Mouse (Mus musculus) kidney, postnatal 10 days (tissue): ENCODE measurements at regions not wholly inside any gene's neighbourhood (a gene's known extent, or its start where the extent isn't known, plus 50 kb on each side); places are given as distances from the start of the nearest gene placed in this dataset.

ENCODE experiments used
- DNase-seq: peaks from one replicate; pipeline ENCODE4 v3.0.0; 2021; ENCODE audit warnings: mixed read lengths

DNA sequence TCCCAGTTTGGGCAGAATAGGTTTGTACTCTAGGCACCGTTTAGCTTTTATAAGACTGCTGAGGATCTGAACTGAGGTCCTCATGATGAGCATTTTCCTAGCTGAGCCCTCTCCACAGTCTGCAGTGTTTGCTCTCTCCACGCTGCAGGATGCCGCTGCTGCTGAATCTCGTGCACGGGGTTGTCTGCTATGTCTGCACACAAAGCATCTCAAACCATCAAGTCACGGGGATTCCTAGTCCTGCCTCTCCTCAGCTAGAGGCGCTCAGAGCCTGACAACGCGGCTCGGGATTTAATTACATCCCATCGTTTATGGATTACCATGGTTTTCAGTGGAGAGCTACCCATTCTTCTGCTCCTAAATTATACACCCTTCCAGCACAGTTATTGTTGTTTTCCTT lies 175.6 kb downstream of the Rnf144b start:
- DNase-seq: no peak

DNA sequence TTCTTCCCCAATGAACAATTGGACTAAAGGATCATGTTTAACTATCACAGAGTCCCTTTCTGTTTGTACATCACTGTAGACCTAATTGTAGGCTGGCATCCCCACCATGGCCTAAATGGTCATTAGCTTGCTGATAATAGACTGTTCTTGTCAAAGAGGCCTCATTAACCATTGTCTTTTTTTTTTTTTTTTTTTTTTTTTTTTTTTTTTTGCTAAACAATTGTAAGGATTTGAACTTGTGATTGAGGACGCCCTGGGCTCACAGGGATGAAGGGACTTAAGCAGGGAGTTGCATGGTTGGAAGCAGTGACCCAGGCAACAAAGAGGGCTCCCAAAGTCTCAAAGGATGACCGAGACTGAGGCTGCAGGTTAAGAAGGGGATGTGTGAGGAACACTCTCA lies 178.0 kb downstream of the Rnf144b start:
- no peak for DNase-seq

DNA sequence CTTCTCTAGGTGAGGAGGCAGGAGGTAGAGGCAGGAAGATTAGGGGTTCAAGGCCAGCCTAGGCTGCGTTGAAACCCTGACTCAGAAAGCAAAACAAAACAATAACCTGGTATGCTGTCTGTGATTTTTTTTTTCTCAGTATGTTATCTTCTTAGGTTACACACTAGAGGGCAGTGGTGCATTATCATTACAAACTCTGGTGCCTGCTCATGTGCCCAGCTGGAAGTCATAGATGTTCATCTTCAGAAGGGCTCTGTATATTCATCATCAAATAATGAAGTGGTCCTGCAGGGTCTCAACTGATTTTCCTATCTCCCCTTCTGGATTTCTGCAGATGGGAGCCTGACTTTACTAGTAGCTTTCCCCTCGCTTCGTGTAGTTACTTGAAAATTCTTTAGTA lies 178.6 kb downstream of the Rnf144b start:
- DNase-seq: peak; percentile 15

DNA sequence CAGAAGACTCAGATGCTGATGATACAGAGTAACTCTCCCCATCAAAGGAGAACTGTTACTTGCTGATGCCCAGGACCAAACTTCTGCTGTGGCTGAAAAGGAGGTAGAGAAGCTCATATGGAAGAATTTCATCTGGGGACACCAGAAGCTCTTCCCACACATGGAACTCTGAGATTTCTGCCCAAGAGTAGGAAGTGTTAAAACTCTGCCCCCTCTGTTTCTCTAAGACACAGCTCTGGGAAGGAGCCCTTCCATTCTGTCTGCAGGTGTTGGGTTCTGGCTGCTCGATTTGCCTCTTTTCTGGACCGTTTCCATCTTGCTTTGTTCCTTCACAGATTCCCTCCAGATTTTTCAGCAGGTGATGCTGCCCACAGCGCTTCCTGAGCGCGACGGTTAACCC lies 187.0 kb downstream of the Rnf144b start:
- no peak for DNase-seq

DNA sequence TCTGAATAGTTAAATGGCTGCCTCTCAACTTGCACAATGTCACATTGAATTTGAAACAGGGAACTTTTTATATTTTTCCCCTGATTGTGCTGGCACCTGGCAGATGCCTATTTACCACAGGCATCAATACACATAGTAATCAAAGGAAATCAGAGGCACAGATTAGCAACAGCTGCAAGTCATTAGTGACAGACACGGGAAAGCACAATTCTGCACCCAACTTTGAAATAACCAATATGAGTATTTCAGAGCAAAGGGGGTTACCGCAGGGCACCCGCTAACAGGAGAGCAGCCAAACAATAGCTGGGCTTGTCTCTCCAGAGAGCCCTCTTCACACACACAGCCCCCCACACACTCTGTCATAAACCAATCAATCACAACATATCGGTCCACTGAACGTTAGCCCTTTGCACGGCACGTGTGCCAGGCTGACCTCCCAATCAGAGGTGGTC lies 188.3 kb downstream of the Rnf144b start:
- no peak for DNase-seq

DNA sequence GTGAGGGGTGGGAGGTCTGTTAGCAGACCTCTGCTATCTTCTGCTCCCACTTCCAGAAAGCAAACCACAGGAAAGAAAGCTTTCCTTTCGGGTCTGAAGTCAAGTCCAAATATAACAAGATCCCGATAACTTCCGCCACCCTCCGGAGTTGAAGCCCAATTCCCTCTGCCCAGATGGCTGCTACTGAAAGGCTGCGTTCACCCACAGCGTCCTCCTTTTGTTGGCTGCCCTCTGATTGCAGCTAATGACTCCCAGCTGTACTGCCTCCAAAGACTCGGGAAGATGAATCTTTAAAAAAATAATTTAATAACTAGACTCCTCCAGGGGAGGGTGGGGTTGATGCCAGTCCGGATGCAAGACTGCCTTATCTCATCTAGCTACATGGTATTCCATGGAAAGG lies 197.1 kb downstream of the Rnf144b start:
- DNase-seq: no peak

DNA sequence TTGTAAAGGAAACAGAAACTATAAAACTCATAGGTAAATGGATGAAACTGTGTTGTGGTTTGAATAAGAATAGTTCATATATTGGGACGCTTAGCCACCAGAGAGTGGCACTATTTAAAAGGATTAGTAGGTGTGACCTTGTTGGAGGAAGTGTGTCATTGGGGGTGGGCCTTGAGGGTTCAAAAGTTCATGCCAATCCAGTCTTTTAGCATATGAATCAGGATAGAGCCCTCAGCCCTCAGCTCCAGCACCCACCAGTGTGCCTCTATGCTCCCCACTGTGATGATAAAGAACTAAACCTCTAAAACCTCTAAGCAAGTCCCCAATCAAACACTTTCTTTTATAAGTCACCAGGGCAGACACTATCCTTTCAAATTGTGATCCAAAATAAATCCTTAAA lies 199.4 kb downstream of the Rnf144b start:
- no peak for DNase-seq

DNA sequence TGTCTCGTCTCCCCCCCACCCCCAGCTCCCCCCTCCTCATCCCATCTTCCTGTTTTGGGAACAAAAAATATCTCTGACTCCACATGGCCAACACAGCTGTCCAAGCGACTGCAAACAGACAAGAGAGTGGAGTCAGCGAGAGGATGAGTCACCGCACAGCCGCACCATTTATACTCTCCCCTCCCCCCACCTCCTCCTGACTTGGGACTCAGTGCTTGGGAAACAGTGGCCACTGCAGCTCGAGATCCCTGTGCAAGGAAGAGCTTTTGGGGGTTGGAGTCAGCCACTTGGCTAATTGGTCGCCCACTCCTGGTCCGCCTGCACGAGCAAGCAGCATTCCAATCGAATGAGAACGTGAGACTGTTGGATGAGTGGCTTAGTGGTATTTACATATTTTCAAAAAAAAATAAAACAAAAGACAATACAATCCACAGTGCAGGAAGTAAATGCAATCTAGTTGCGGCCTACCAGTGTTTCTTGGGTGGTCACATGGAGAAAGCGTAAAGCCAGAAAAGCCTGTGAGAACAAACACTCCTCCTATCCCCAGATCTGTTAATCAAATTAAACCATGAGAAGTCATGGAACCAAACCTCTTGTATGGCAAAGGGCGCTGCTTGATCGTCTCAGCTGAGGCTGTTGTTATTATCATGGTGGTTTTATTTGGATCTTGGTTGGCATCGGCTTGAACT lies 213.7 kb downstream of the Rnf144b start:
- DNase-seq: peak; percentile 19

DNA sequence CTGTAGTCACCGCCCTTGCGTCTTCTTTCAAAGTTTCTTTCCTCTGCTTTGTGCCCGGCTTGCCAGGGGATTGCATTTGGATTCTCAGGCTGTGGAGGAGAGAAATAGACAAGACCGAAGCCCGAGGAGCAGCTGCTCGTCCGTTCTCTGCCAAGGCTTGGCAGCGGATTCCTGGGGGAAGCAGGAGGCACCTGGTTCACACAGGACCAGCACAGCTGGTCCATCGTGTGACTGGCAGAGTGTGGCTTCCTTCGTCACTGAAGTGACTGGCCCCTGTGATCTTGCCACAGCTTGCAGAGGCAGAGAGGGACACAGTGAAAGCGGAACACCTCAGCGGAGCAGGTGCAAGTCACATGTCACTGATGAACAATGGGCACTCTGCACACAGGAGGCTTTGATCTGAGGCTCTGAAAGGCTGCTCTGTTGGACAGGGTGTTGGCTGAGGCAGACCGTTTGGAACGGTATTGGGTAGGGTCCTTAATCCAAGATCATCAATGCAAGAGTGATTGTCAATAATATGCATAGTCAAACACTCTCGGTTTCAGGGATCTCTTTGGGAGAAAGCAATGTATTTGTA lies 214.5 kb downstream of the Rnf144b start:
- no peak for DNase-seq

DNA sequence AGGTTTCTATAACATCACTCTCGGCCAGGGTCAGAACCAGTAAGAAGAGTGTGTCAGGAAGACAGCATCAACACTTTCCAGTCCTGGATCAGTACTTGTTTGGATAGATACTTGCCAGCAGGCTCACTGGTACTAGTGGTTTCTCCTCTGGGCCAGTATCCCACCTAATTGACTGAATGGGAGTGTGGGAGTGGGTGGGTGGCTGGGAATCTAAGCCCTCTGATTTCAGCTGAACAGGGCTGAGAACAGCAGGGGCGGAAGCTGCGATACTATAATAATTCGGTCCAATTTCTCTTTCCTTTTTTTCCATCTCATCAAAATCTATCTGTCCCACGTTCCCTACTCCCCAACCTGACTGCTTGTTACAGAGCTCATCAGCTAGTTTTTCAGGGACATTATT lies 217.0 kb downstream of the Rnf144b start:
- DNase-seq: no peak

DNA sequence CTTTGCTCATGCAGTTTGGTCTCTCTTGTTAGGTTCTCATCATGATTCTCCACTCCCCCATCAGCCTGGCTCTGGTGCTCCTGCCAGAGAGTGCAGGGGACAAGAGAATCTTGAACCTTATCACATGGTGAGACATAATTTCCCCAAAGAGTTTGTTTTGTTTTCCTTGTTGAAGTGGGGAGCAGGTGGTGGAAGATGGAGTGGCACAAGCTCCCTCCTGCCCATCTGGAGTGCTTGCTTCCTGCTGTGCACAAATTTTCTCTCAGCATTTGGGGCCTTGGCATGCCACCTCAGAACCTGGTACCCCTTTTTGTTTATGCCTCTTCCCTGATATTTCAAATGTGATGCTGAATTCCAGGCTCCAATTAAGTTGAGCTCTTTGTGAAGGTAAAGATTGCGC lies 219.9 kb downstream of the Rnf144b start:
- no peak for DNase-seq

DNA sequence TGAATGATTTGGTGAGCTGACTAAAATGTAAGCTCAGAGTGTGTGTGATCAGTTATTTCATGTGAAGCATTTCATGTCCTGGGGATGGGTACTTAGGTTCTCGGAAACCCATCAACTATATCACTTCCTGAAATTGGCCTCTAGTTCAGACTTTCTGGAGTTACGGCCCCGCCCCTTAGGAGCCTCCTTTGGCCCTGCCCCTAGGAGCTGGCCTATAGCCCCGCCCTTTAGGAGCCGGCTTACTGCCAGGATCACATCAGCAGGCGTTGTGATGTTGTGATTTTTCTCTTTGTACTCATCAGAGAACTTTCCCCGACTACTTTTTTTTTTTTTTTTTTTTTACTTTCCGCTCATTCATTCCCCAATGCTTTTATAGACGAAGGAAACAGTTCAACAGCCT lies 223.1 kb downstream of the Rnf144b start:
- DNase-seq: peak; percentile 34

DNA sequence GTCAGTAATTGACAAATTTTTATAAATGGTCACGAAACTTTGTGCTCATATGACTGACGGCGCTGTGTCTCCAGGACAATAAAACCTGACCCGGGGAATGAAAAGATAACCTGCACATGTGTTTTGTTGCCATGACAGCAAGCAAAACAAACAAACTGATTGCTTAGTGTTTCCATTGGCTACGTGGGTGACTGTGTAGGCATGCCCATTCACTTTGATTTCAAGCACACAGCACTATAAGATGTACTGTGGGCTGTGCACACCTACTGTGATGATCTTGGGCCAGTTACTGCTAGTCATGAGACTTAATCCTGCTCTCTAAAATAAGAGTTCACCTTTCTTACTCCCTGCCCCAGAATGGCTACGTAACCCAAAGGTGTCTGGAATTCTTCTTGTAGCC lies 225.4 kb downstream of the Rnf144b start:
- no peak for DNase-seq

DNA sequence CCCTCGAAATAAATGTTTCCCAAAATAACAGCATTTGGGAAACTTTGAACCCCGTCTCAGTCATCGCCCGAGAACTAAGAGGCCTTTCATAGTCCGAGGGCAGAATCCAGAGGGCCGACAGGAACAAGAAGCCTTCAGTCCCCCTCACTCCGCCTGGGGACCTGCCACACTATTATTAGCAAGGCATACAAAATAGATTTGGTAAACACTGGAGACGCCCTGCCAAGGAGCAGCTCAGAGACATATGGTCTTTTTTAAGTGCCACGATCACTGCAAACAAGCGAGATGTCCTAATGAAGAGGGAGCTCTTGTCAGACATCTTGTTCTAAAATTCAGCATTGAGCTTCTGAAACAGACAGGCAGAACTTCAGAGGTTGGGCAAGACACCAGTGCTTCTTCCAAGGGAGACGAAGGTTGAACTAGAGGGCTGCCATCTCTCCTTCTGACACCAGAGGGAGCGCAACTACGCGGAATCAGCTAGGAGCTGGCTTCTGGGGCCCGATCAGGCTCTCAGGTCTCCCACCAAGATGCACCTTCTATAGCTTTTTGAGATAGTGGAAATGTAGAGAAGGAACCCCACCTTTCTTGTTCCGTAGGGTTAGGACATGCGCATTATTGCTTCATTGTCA lies 226.2 kb downstream of the Rnf144b start:
- peak; percentile 89 for DNase-seq

DNA sequence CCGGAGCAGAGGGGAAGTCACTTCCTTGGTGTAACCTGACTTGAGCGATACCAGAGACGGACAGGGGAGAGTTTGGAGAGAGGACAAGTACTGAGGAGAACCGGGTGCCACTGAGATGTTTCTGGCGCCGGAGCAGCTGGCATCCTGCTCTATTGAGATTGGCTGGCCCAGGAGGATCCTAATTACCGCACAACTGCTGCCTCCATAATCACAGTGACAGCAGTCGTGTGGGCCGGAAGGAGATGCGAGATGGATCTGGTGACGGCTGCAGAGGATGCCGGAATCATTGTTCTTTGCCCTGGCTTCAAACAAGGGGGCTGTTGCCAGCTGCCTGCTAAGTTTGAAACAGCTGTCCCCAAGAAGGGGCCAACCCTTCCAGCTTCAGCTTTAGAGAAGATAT lies 232.0 kb downstream of the Rnf144b start:
- DNase-seq: peak; percentile 11

DNA sequence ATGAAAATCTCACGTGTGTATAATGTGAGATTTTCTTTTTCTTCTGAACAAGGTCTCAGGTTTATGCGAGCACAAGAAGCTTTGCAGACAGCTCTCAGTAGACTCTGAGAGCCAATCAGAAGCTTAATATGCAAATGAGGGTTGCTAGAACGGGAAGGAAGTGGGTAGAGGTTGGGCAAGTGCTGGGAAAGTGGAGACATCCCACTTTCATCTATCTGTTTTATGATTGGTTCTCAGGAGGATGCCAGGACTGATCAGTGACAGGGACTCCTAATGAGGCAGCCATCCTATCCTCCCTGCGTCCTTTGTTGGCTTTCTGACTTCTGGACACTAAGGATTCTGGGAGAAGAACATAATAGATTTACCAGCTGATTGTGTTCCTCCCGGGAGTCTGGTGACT lies 232.7 kb downstream of the Rnf144b start:
- no peak for DNase-seq

DNA sequence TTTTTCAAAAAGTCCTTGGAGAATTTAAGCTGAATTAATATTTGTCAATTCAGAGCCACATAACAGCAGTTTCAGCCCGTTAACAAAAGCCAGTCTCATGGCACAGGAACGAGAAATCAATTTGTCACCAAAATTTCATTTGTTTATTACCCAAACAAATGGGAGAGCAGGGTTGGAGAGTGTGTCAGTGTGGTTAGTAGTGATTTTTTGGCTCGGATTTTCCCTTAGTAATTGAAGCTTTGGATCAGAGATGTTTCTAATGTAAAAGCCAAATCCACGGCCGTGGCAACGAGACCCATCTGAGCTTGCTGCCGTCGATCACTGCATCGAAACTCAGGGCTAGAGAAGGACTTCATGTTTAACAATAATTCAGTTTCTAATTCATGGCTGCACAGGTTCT lies 236.5 kb downstream of the Rnf144b start:
- no peak for DNase-seq

DNA sequence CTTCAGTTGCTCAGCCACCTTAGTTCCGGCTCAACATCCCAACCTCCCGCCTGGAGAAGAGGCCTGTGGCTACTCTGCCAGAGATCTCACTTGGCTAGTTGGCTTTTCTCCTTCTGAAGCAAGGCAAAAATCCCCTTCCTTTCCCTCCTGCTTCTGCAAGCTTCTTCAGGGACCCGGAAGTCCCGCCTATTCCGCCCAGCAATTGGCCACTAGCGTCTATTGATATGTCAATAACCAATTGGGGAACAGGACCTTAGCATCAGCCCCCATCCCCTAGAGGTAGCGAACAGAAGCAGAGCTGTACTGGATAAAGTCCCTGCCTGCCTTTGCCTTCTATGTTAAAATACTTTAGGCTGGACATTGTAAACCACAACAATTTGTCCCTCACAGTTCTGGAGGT lies 243.3 kb downstream of the Rnf144b start:
- DNase-seq: no peak

DNA sequence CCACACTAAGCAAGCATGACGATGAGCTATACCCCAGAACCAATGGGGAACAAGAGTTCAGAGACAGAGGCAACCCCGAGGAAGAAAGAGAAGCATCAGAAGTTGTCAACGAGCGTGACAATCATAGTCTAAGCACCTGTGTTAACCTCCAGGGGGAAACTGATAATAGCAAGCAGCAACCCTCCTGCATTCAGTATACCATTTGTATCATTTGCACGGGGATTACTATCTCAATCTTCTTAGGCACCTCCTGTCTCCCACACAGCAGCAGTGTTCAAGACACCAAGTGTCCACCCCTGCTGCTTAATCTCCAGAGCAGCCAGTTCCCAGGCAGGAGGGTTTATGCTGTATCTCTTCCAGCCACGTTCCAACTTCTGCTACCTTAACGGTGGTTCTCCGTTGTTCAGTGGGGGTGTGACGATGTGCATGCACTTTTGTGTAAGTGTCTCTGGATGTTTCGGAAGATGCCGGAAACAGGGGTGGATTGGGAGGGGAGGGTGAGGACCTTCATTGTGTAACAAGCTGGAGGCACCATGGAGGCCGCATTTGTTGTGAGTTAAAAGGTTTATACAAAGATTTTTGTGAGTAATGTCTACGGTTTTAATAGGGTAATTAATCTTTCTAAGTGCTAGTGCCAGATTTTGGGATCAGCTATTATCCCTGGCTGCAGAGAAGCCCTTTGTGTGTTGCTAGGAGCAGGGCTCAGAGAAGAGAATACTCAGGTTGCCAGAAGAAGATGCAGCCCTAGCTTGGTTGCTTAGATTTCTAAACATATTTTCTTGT lies 245.8 kb downstream of the Rnf144b start:
- no peak for DNase-seq

DNA sequence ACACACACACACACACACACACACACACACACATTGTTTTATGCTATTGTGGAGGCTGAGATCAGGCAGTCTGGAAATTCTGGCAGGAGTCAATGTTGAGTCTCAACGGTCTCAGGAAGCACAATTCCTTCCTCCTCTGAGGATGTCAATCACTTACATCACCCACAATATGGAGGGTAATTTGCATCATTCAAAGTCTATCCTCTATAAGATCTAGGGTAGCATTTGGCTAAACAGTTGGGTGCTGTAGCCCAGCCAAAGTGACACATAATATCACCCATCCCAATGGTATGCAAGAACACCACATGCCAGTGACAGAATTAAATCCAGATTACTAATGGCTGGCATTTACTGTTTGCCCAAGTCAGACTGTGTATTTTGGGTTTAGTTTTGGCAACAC lies 252.1 kb downstream of the Rnf144b start:
- no peak for DNase-seq

DNA sequence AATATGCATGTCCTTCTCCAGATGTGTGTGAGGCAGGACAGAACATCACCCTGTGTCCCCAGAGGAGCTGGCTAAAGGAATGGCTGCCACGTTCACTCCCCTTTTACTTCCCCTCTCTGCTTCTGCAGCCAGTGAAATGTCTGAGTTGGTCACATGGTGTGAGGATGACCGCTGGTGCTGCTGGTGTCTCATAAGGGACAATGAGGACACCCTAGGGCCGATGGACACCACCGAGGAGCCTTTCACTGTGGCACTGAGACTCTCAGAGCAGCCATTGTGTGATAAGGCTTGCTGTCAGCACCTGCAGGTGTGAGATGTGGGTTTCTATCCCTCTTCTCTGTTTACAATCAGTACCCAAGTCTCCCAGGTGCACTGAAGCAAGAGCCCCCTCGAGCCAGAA lies 268.6 kb downstream of the Rnf144b start:
- DNase-seq: no peak

DNA sequence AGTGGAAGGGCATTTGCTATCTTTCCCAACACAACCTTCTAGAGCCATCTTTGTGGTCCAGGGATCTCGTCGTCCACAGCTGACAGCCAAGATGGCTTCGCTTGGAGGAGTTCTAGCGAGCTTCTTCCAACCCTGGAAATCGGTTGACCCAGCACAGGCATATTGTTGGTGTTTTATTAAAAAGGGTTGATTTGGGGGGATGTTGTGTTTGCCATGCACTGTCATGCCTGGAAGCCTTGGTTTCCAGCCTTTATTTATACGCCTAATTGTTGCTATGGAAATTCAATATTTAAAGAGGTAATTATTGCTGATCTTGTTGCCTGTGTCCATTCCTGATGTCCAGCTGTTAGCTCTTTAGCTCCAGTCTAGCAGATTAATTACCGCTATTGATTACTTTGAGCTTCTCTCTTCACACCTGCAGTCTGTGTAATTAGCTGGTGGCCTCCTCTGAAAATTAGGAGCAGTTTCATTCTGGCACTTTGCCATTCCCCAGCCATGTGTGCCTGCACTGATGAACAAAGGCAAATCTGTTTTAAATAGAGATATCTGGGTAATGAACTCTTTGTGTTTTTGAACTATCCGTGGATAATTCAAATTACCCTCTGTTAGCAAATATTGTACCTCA lies 275.4 kb downstream of the Rnf144b start:
- no peak for DNase-seq

DNA sequence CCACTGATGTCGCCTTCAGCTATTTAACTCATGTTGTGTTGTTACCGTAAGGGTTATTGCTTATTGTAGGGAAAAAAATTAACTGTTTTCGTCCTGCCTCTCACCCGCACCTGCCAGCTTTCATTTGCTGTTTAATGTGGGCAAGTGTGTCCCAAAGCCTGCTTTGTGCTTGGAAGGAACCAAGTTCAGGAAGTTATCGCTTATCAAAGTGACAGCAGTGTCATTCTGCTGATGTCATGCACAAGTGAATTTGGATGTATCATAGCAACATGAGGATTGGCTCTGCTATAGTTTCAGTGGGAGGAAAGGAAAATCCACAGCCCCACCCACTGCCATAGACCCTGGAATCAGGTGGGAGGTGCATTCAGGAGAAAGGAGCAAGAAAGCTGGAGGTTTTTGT lies 276.5 kb downstream of the Rnf144b start:
- no peak for DNase-seq
